Mouse (Mus musculus): ENCODE results near the gene Aatf.

Aatf gene

GRCm38 (mm10) chr11:84521751-84522299 lies 8.5 kb upstream of the Aatf start:
- DNase-seq (ENCODE audit: low spot score) = no peak

DNA sequence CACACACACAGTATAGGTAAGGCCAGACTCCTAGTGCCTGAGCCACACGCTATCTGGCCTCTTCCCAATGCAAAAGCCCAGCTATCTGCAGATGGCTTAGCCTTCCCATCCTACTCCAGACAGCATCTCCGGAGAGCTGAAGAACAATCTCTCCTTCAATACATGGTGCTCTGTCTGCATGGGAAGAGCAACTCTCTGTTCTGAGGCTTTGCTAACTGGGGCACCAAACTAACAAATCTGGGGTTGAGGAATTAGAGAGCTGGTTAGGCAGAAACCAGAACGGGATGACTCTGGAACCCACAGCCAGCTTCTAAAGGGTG lies 7.7 kb upstream of the Aatf start:
- no peak for DNase-seq (ENCODE audit: low spot score)

- no peak for DNase-seq (ENCODE audit: low spot score)
Observed at GRCm38 (mm10) chr11:84520269-84521070, 7.1 kb upstream of the Aatf start.

DNA sequence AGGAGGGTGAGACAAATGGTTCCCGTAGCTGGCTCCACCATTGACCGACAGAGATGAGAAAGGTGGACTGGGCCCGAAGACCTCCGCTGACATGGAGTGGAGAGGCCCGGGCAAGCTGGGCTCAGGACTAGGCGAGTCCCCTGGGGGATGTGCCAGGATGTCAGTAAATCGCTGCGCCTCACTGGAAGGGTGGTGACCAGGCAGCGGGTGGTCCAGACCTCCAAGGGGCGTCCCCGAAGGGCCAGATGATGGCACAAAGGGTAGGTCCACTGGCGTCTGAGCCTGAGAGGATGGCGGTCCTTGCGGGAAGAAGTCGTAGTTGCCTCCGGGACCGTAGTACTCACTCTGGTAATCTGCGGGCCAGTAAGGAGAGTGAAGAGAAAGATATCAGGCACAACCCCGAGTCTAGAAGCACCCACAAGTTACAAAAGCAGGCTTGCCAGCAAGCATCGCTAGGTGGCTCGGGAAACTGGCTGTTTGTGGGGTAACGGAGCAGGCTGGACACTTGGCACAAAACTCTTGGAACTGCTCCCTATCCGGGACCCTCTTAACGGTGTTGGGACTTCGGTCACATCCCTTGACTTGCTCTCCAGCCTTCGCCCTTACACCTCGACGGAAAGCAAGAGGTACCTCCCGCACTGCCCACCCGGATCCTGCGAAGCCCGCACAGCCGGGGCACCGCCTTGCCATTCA lies 6.4 kb upstream of the Aatf start:
- DNase-seq (ENCODE audit: low spot score) = no peak

DNA sequence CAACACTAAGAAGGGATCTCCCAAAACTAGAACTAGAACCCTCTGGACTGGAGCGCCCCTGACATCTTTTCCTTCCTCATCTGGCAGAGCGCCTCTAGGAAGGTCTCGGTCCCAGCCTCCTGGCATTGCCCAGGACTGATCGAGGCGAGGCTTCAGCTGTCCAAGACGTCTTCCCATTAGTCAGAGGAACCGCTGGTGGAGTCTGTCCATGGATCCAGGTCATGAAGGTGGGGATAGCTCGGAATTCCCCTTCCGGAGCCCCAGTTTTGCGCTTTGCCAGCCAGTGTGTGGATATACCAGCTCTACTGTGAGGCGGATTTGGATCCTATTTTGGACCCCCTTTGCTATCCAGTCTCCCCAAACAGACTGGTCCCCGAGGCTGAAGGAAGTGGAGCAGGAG lies 5.7 kb upstream of the Aatf start:
- DNase-seq (ENCODE audit: low spot score) = no peak

- no peak for DNase-seq (ENCODE audit: low spot score)
Observed at GRCm38 (mm10) chr11:84518261-84518660, 4.9 kb upstream of the Aatf start.

DNA sequence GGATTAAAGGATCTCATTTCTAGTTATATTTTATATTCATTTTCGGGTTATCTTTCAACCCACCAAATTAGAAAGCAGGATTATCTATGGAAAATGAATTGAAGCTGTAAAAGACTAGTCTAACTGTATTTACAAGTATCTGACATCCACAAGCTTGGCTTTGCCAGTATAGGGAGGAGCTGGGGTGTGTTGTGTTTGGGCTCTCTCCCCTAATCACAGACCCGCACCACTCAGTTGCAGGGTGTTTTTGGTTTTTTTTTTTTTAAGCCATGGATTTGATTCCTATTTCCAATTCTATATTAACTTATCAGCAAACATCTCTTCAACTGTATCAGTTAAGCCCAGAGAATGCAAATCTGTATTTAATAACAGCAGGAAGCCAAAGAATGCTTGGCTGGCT lies 4.1 kb upstream of the Aatf start:
- DNase-seq (ENCODE audit: low spot score) = no peak

DNA sequence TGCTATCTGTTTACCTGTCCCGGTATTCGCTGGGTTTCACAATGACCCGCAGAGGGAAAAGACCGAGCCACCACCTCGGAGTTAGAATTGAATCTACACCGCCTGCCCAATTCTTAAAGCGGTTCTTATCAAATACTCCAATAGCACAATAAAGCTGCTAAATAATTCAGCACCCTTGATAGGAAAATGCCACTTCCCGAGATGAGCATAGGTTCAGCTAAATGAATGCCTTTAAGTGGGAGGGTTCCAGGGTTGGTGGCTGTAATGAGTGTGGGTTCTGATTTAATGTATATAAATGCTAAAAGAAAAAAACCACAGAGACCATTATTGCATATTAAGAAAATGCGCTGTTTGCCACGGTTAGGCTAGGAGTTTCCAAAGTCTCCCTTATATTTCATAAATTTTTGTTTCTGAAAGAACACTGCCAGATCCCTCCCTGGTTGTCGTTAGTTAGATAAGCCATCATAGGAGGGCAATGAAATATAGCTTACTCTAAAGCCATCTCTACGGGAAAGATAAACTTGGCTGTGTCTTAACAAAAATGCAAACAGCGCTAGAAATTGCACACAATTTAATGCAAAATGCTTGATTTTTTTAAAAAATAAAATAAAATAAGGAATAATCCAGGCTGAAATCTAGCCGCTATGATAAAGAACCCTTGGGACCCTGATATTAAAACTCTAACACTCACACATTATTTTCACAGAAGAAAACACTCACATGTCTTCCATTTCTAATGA lies 3.3 kb upstream of the Aatf start:
- no peak for DNase-seq (ENCODE audit: low spot score)

DNA sequence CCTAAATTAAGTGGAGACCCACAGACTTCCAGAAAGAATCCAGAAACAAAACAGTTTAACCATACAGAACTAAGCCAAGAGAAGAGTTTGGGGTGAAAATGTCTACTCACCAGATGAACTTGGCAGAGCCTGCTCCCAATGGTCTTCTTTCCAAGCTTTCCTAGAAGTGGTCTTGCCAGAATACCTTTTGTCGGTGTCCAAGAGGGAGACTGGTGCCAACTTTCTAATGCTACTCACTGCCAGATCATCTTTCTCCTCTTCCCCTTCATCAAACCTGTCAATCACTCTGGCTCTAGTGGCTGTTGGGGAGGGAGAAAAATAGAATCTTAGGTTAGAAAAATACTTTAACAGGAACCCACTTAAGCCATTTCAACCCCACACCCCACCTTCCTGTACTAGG lies 1.3 kb downstream of the Aatf start:
- DNase-seq (ENCODE audit: low spot score) = no peak

GRCm38 (mm10) chr11:84504296-84504695 lies 9.0 kb downstream of the Aatf start:
- no peak for DNase-seq (ENCODE audit: low spot score)

DNA sequence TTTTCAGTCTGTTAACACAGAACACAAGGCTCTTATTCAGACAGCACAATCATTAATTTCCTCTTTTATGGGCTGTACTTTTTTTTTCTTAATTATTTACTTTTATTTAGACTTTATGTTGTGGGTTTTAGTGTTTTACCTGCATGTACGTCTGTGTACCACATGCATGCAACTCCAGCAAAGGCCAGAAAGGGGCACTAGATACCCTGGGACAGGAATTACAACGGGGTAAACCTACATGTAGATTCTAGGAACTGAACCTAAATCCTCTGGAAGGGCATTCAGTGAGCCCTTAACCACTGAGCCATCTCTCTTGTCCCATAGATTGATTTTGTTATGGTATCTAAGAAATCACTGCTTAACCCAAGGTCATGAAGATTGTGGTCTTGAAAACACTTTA lies 15.4 kb downstream of the Aatf start:
- no peak for DNase-seq (ENCODE audit: low spot score)

DNA sequence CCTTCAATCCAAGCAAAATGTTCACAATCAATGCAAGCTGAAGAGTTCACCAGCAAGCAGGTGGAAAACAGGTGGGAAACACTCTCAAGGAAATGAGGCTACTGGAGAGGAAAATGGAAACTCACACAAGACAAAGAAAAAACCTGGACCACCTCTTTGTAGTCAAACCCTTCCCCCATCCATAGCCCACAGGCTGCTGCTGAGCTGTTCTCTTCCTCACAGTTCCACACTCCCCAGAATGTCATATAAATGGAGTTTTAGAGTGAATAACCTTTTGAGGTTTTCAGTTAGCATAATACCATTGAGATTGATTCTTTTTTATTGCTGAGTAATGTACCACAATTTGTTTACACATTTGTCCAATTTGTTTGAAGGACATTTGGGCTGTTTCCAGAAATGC lies 16.4 kb downstream of the Aatf start:
- no peak for DNase-seq (ENCODE audit: low spot score)

- no peak for DNase-seq (ENCODE audit: low spot score)
Observed at GRCm38 (mm10) chr11:84495774-84496173, 17.5 kb downstream of the Aatf start.

- DNase-seq (ENCODE audit: low spot score) = no peak
Observed at GRCm38 (mm10) chr11:84481661-84482060, 31.7 kb downstream of the Aatf start.

DNA sequence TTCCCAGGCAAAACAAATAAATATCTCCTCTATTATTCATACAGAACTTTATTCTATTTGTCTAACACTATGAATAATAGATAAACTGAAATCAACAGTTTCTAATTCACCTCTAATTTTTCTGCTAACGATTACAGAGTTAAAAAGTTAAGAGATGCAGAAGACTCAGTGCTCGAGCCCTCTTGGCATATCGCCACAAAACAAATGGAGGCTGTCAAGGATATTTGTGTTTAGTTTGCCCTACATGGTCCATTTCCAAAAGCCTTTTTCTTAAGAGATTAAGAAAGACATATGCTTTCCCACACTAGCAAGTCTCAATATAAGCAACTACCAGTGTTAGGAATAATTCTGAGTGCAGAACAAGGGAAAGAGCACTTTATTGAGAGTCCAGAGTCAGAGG lies 32.9 kb downstream of the Aatf start:
- DNase-seq (ENCODE audit: low spot score) = no peak

GRCm38 (mm10) chr11:84476641-84477040 lies 36.7 kb downstream of the Aatf start:
- no peak for DNase-seq (ENCODE audit: low spot score)

DNA sequence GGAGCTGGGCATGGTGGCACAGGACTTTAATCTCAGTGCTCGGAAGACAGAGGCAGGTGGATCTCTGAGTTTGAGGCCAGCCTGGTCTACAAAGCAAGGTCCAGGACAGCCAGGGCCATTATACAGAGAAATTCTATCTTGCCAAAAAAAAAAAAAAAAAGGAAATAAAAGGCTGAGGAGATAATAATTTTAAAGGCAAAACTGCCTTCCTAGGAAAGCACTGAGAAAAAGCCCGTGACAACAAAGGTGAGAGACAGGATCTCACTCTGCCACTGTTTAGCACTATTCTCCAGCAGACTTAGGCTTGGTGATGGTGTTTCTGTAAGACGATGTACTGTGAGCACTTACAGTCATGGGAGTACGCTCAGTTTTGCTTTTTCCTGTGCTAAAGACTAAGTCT lies 37.3 kb downstream of the Aatf start:
- no peak for DNase-seq (ENCODE audit: low spot score)

DNA sequence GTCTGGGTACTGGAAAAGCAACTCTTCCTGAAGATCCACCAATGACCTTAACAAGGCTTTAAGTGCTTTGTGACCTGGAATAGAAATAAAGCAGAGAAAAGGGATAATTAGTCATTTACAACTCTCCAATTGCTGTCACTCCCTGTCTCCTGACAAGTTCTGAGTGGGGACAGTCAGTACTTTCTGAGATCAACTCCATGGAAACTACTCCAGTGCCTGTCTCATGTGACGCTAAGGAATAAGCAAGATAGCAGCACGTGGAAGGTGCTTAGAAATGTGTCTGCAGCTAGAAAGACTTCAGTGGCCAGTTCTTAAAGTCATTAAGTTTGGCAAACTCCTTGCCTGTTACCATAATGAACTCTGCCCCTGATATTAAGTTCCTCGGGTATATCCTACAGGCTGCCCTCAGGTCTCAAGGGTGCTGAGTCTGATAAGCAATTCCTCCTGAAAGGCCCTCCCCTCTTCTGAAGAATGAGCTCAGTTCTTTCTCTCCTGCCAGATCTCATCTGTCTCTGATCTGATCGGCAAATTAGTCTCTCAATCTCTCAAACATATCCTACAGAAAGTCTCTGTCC lies 40.1 kb downstream of the Aatf start:
- DNase-seq (ENCODE audit: low spot score) = no peak

DNA sequence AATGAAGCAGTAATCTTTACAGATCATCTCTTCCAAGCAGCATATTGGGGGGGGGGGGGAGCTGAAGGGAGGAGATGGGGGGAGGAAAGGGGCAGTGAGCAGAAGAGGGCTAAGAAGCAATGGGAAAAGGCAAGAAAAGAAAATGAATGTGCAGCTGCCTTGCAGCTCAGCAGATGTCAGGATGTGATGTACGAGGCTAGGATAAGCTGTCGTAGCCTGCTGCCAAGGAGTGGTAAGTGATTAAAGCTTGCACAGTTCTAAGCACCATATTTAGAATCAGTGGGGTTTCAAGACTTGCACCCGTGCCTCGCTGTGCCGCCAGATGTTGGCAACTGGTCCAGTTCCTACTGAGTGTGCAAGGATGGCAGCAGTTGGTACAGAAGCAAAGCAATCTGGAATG lies 48.8 kb downstream of the Aatf start:
- no peak for DNase-seq (ENCODE audit: low spot score)

- no peak for DNase-seq (ENCODE audit: low spot score)
Observed at GRCm38 (mm10) chr11:84453901-84454300, 59.4 kb downstream of the Aatf start.

DNA sequence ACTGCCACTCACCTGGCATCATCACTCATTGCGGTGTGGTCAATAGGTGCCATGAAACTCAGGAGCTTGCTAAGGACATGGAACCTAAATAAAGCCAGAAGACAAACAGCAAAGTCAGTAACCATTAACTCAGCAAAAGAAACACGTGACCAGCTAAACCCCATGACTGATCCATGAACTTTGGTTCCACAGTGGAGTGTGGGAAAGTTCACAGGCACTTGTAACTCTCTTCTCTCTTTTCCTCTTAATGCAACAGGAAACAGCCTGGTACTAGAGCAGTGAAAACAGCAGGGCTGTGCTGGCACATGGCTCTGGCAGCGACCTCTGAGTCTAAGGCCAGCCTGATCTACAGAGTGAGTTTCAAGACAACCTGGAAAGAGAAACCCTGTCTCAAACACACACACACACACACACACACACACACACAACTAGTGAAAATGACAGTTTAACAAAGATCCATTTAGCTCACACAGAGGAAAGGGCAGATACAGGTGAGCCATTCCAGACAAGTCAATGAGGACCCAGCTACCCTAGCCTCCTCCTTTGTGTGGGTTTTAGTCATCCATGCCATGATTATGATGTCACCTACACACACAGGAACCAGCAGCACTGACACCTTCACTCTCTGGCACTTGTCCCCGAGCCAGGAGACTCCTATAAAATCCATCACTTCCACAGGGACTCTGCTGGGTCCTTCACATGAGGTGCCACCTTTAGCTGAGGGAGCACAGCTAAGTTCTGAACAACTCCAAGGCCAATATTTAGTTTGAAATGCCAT lies 70.6 kb downstream of the Aatf start:
- no peak for DNase-seq (ENCODE audit: low spot score)

GRCm38 (mm10) chr11:84440402-84440801 lies 72.9 kb downstream of the Aatf start:
- DNase-seq (ENCODE audit: low spot score) = no peak
